Mouse (Mus musculus) heart, adult 18-20 months (tissue): ENCODE results near the gene Eml1. TPM values are rescaled to one million over a fixed set of nuclear protein-coding genes. Genes with fewer than 3 reads are reported as not detected.

Experiments
- DNase-seq, 2 experiments: peaks; one replicate each; pipeline ENCODE4 v3.0.0; 2021 to 2022; ENCODE audit warnings: mixed read lengths in 1 of 2
- total RNA-seq, 2 experiments: library from RNA; stranded (reverse); gene quantifications; 2 replicates each; pipeline ENCODE4 v1.2.3; 2021

Gene Eml1
- total RNA-seq, 2 experiments from 2014 or later, result 81.3 to 95.3 TPM

DNA sequence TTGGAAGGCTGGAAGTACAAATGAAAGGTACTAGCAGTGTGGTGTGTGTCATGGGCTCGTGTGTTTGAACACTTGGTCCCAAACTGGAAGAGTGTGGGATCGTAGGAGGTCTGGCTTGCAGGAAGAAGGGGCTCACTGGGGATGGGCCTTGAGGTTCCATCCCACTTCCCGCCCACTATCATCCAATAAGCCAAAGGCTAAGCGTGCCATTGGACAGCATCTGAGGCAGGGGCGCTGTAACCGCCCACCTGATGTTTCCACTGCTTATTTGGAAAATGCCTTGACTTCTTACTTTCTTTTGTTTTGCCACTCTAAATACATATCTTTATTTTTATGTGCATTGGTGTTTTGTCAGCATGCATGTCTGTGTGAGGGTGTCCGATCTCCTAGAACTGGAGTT lies 181.0 kb downstream of the Eml1 start:
- DNase-seq, result no peak

DNA sequence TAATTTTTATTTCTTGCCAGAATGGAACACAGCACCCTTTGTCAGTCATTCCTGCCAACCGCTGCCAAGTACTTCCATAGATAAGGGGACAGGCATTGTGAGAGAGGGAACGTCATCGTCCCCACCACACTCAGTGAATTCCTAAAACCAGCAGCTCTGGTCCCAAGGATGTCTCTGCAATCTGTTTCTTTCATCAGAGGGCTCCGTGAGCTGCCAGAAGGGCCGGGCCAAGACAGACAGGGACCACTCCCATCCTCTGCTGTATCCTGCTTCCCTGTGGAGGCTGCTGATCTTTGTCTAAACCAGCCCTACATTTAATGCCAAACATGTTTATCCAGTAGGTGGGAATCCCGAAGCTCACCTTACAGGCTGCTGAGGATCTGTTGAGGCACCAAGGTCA lies 182.3 kb downstream of the Eml1 start:
- peak; percentile 26 to 76 for DNase-seq

DNA sequence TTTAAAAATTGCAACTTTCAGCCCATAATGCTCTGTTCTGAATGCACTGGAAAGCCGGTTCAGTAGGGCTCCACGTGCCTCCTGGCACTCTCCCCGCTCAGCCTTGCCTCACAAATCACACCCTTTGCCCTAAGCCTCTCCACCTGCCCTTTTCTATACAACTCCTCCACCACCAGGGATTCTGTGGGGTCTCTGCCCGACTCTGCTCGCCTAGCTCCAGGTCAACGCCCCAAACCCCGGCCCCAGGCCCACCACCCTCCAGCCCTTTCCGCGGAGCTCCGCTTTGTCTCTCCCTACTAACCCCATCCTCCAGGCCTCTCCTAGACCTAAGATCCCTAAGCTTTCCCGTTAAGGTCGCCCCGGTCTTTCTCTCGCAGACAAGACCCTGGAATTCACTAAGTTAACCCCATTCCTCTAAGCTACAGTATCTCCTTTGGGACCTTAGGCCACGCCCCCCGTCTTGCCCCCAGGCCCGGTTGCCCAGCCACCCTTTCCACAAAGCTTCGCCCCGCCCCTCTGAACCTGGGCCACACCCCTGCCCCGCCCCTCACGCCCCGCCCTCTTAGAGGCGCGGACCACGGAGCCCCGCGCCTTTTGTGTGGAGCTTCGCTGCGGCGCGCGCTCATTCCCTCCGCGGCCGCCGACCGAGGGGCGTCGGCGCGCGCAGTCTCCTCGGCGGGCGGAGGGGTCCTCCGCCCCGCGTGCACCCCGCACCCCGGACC lies 183.5 kb downstream of the Eml1 start, which contains the start of gene Evl:
Gene Evl, plus strand, starts transcription at position 601 of the 722 bp plus-strand sequence.
- DNase-seq, result peak; percentile 80 to 82

DNA sequence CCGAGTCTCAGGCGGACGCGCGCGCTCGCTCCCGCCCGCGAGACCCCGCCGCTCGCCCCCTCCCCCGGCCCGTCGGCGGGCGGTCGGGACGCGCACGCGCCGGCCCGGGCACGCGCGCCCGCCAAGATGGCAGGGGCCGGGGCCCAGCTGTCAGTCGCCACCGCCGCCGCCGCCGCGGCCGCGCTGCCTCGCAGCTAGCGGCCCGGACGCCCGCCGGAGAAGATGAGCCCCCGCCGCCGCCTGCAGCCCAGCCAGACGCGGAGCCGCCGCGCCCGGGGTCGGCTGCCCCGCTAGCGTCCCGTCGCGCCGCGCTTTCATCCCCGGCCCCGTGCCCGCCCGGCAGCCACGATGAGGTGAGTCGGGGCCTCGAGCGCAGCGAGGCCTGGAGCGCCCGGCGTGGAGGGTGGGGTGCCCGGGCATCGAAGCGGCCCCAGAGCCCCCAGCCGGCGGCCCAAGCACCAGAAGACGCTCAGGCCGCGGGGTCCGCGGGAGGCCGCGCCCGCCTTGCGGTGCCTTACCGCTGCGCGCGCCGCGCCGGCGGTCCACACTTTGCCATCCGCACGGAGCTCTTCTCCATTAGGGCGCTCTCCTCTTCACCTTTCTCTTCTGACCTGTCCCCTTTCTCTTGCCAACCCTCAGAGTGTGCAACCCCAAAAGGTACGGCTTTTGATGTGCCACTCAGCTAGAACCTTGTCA lies 184.3 kb downstream of the Eml1 start:
- peak; percentile 19 to 53 for DNase-seq

DNA sequence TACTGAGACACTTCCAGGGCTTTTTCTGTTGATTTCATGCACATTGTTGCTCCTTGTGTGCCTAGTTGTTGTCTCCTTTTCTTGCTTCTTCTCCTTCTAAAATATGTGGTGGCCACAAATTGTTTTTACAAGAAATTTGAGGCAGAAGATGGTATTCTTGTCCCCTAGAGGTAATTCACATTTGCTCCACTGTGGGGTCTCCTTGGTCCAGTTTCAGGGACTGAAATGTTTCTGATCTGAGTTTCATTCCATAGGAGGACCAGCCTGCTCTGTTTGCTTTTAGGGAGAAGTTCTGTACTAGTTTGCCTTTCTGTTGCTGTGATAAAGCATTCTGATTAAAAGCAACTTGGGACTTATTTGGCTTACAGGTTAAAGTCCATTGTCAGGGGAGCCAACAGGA lies 187.4 kb downstream of the Eml1 start:
- DNase-seq, result no peak

DNA sequence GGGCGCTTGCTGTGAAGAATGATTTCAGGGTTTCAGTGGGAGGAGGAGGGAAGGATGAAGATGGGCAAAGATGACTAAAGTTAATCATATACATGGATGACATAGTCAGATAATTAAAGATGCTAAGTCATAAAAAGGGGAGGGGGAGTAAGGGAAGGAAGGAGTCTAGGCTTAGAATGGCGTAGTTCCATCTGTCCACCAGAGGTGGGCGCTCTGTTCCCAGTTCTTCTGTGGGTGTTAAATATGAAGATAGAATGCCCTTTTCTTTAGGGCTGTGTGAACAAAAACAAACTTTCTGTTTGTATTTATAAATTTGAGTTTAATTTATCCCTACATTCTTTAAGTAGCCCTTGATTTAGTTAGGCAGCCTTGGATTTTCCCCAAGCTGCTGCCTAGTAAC lies 192.5 kb downstream of the Eml1 start:
- DNase-seq, result no peak

DNA sequence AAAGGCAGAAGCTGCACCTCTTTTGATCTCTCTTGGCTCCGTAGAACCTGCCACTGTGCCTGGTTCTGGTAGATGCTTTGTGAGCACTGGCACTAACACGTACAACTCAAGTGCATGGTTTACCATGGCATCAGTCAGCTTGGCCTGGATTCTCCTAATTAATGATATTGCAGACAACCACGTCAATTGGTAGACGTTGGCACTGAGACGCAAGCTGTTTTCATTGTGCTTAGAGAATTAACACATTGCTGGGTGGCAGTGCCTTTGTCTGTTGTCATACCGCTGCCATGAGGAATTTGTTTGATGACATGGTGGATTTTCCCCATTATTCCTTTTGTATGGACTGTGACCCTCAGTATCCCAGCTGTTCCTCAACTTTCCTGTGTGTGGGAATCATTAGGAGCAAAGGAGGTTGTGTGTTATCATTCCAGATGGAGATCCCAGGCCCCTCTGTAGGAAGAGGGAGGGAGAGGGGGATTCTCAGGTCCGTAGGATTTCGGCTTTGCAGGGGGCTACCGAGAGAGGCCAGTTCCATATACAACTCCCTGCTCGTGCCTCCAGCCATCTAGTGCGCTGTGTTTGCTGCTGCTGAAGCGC lies 194.3 kb downstream of the Eml1 start:
- DNase-seq, result no peak

DNA sequence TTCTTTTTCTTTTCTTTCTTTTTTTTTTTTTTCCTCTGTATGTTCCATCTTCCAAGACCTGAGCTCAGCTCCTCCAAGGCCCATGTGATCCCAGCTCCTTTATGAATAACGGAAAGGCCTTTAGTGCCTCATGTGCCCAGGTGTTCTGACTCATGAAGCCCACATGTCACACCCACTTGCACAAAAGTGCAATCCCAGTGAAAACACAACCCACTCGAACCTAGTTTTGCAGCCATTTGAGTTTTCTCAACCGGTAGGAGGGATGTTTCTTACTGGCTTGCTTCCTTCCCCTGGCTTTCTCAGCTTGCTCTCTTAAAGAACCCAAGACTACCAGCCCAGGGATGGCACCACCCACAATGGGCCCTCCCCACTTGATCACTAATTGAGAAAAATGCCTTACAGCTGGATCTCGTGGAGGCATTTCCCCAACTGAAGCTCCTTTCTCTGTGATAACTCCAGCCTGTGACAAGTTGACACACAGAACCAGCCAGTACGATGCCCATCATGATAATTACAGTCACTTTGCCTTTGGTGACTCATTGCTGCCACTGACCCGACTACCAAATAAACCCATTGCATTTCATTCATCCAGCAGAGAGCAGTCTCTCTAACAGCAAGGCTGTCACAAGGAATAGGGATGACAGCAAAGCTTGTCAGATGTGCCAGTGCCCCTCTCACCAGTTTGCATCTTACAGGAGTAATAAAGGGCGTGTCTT lies 208.6 kb downstream of the Eml1 start:
- DNase-seq, result no peak

DNA sequence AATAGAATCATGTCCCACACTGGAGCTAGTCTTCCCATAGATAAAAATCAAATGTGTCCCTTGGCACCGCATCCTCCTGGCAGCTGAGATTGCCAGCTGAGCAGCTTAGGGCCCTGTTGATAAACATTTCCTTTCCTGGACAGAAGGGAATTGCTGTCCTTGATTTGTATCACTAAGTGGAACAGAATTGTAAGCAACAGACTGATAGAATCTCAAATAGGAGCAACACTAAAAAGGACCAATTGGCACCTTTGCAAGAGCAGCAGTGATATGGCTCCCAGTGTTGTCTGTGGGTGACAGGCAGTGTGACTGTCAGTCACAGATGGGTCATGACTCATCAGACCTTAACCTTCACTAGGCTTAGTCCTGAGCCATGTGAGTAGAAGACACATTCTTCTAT lies 213.0 kb downstream of the Eml1 start:
- DNase-seq, result no peak

Other genes starting within 250 kb of the Eml1 start
- gene Setd3, start 191.6 kb upstream of the Eml1 start, total RNA-seq, result 10 to 100 TPM; 89.9 to 97.2 TPM
- gene Ccnk, start 191.4 kb upstream of the Eml1 start, total RNA-seq, result 10 to 100 TPM; 25.6 to 30.2 TPM
- gene Ccdc85c, start 95.5 kb upstream of the Eml1 start, total RNA-seq, result 10 to 100 TPM; 38.5 to 42.5 TPM
- 1 to 10 TPM; 1.3 to 2.1 TPM for gene Hhipl1, start 64.7 kb upstream of the Eml1 start, total RNA-seq
- gene Cyp46a1, start 36.6 kb upstream of the Eml1 start, total RNA-seq, result under 1 TPM; 0.45 to 0.95 TPM
- 10 to 100 TPM; 30.3 to 40.5 TPM for gene Evl, start 183.8 kb downstream of the Eml1 start, total RNA-seq